Comparison of ENCODE assay signal across 8 mouse cellular contexts in genomic region chr3:6106659-6107058, GRCm38 (mm10).
A peak's percentile ranks its signal among the peaks of the same experiment; 100 is the strongest.
DNase-seq lines count a peak whose midpoint lies in the region; ATAC-seq and TF ChIP-seq lines count a peak whose summit lies in the region.

No protein-coding gene starts in this region.

- intact Hi-C loops in heart, postnatal 36 days (cut with DNase I) = no loop called here

- TF ChIP-seq POLR2A in thymus, adult 2 months (IDR thresholded peaks at IDR 0.05; ENCODE audit: control insufficient read depth, extremely low read depth, insufficient read depth, low read length, poor library complexity) = no peak

- no peak overlapping the region for H3K4me3 ChIP-seq in hindbrain, embryonic 13.5 days
- no peak overlapping the region for H3K4me3 ChIP-seq in neural tube, embryonic 15.5 days (replicated peaks)
- H3K4me3 ChIP-seq in thymus, adult 2 months (ENCODE audit: control insufficient read depth, insufficient read depth, low read length) = no peak overlapping the region

- whole genome bisulfite sequencing in hindbrain, embryonic 13.5 days = 9% methylated on average over 2 of the region's 2 CpGs
- 15% methylated on average over 2 of the region's 2 CpGs for WGBS in neural tube, embryonic 15.5 days
- WGBS in thymus, adult 2 months = 7% methylated on average over 2 of the region's 2 CpGs

- no peak overlapping the region for H3K9ac ChIP-seq in hindbrain, embryonic 13.5 days
- no peak overlapping the region for H3K9ac ChIP-seq in neural tube, embryonic 15.5 days (replicated peaks)

- DNase-seq in heart, adult 8-10 months (ENCODE audit: low spot score) = peak; percentile 8
- no peak for DNase-seq in heart, postnatal 36 days
- peak; percentile 13 for DNase-seq in thymus, postnatal 0 days (ENCODE audit: low spot score)
- no peak for DNase-seq in thymus, postnatal 4 days
- DNase-seq in thymus, adult 2 months = no peak
- DNase-seq in spleen, postnatal 36 days (ENCODE audit: low spot score in 2 of 2) = no peak

- no peaks in the 10 kb centered on the region for H3K9me3 ChIP-seq in hindbrain, embryonic 13.5 days
- H3K9me3 ChIP-seq in neural tube, embryonic 15.5 days (replicated peaks) = no peaks in the 10 kb centered on the region

- peak; percentile 83 for ATAC-seq in hindbrain, embryonic 13.5 days (ENCODE audit: low FRiP score)
- ATAC-seq in neural tube, embryonic 15.5 days (ENCODE audit: low FRiP score) = peak; percentile 72; the same call in 1 of the 2 replicates

- no peak overlapping the region for H3K4me2 ChIP-seq in hindbrain, embryonic 13.5 days
- no peak overlapping the region for H3K4me2 ChIP-seq in neural tube, embryonic 15.5 days

- no peaks in the 10 kb centered on the region for H3K4me1 ChIP-seq in hindbrain, embryonic 13.5 days (replicated peaks)
- no peaks in the 10 kb centered on the region for H3K4me1 ChIP-seq in neural tube, embryonic 15.5 days
- H3K4me1 ChIP-seq in thymus, adult 2 months (replicated peaks; ENCODE audit: control insufficient read depth, insufficient read depth, low read length) = no peaks in the 10 kb centered on the region

- H3K36me3 ChIP-seq in hindbrain, embryonic 13.5 days = no peaks in the 10 kb centered on the region
- no peaks in the 10 kb centered on the region for H3K36me3 ChIP-seq in neural tube, embryonic 15.5 days
- H3K36me3 ChIP-seq in thymus, adult 2 months (ENCODE audit: control insufficient read depth, insufficient read depth, low read length) = no peaks in the 10 kb centered on the region

- no peaks in the 10 kb centered on the region for H3K27me3 ChIP-seq in hindbrain, embryonic 13.5 days
- H3K27me3 ChIP-seq in neural tube, embryonic 15.5 days (replicated peaks) = no peaks in the 10 kb centered on the region
- H3K27me3 ChIP-seq in thymus, adult 2 months (ENCODE audit: control insufficient read depth, insufficient read depth, low read length) = no peaks in the 10 kb centered on the region

- TF ChIP-seq CTCF in thymus, adult 2 months (IDR thresholded peaks at IDR 0.05; ENCODE audit: borderline replicate concordance, control insufficient read depth, extremely low read depth, insufficient read depth, low read length, poor library complexity) = no peak

- no peak overlapping the region for H3K27ac ChIP-seq in hindbrain, embryonic 13.5 days
- no peak overlapping the region for H3K27ac ChIP-seq in neural tube, embryonic 15.5 days (replicated peaks)
- no peak overlapping the region for H3K27ac ChIP-seq in thymus, adult 2 months (ENCODE audit: control insufficient read depth, insufficient read depth, low read length)

Comparison
In these comparisons a context has a peak if more than half of its experiments do, and no peak if none do; other contexts are left out.
1. DNase-seq: peak in heart, adult 8-10 months (single experiment) and thymus, postnatal 0 days (single experiment); none in heart, postnatal 36 days (0 of 2), thymus, postnatal 4 days (single experiment), thymus, adult 2 months (single experiment) and spleen, postnatal 36 days (0 of 2).